Mouse (Mus musculus): ENCODE data around the gene Ing1.

GRCm38 (mm10) chr8:11542031-11542430 lies 13.3 kb upstream of the Ing1 start:
- TF ChIP-seq CTCF (IDR thresholded peaks at IDR 0.05; ENCODE audit: control insufficient read depth, insufficient read depth, insufficient replicate concordance, low read depth, low read length) (no peak), POLR2A (IDR thresholded peaks at IDR 0.05; ENCODE audit: control insufficient read depth, low read depth, low read length) (no peak)
